Mouse (Mus musculus) stomach, embryonic 16.5 days (tissue): ENCODE results near the gene Sorbs1. TPM values are rescaled to one million over a fixed set of nuclear protein-coding genes. Genes with fewer than 3 reads are reported as not detected.

Experiments
- ATAC-seq: fragments of 200-750 bp; cut with Nextera tagmentation; 2 replicates; pipeline ENCODE4 v1.8.0; 2017; ENCODE audit warnings: moderate number of reproducible peaks, moderate TSS enrichment; ENCODE audit not compliant: insufficient read depth, low FRiP score
- H3K27ac ChIP-seq: fragments of 300-500 bp; sonication (generic); 2 replicates; pipeline ENCODE4 v1.5.1; 2014; ENCODE audit warnings: low read length
- H3K27me3 ChIP-seq: fragments of 300-500 bp; sonication (generic); 2 replicates; pipeline ENCODE4 v1.6.1; 2014; ENCODE audit warnings: low read length, control low read depth, mixed read lengths; ENCODE audit not compliant: control insufficient read depth, insufficient read depth
- H3K36me3 ChIP-seq: fragments of 300-500 bp; sonication (generic); 2 replicates; pipeline ENCODE4 v1.6.1; 2014; ENCODE audit warnings: low read length; ENCODE audit not compliant: control insufficient read depth, insufficient read depth
- H3K4me1 ChIP-seq: fragments of 300-500 bp; sonication (generic); 2 replicates; pipeline ENCODE4 v1.6.1; 2014; ENCODE audit warnings: low read length, control low read depth, mixed read lengths; ENCODE audit not compliant: control insufficient read depth, insufficient read depth
- H3K4me2 ChIP-seq: fragments of 300-500 bp; sonication (generic); 2 replicates; pipeline ENCODE4 v1.6.1; 2014; ENCODE audit warnings: low read depth, low read length, mixed read lengths
- H3K4me3 ChIP-seq: fragments of 300-500 bp; sonication (generic); replicated peaks from 2 replicates; pipeline ENCODE4 v1.5.1; 2014; ENCODE audit warnings: mild to moderate bottlenecking, low read length
- H3K9ac ChIP-seq: fragments of 300-500 bp; sonication (generic); 2 replicates; pipeline ENCODE4 v1.6.1; 2014; ENCODE audit warnings: low read length
- H3K9me3 ChIP-seq: fragments of 300-500 bp; sonication (generic); replicated peaks from 2 replicates; pipeline ENCODE4 v1.6.1; 2016; ENCODE audit warnings: low read length, control low read depth; ENCODE audit not compliant: control insufficient read depth
- WGBS: fragments of 180-500 bp; shearing (Covaris S2); extraction: QIAGEN DNeasy Blood & Tissue Kit; methylation state at CpG from one replicate; pipeline ENCODE4 v1.1.7; 2014; 5-methylcytosine and 5-hydroxymethylcytosine counted together
- polyA plus RNA-seq: library from polyadenylated mRNA; unstranded; fragments of >200 nt; fragmentation: Nextera tagmentation; extraction: Ambion mirVana; gene quantifications from 2 replicates; pipeline ENCODE4 v1.2.1, GENCODE M21; 2015

Gene Sorbs1
- polyA plus RNA-seq, 1 experiment from 2014 or later: 106 TPM

- Histone ChIP-seq H3K9me3 (no peaks in the 10 kb centered on the region), H3K9ac (no peak overlapping the region), H3K4me2 (no peak overlapping the region), H3K27me3 (no peaks in the 10 kb centered on the region), H3K36me3 (no peaks in the 10 kb centered on the region), H3K4me1 (peaks cover 13% of the 10 kb centered on the region), H3K27ac (no peak overlapping the region), H3K4me3 (no peak overlapping the region)
- WGBS: 59% methylated on average over 8 of the region's 8 CpGs
- no peak for ATAC-seq
These were observed 96.3 kb downstream of the Sorbs1 start for GRCm38 (mm10) chr19:40417155-40417821.

DNA sequence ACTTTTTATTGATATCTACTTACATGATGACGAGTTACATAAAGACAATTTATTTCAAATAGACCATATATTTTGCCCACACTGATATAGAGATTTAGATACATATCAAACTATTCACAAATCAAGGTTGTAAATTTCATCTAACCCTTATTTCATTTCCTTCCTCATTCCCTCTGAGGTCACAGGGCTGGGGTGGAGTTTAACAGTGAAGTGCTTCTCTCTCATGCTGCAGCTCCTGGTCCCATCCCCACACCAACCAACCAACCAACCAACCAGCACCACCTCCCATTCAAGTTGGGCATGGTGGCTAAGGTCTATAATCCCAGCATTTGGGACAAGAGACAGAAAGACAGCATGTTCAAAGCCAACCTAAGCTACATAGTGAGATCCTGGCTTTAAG is 97.9 kb downstream of the Sorbs1 start:
- Histone ChIP-seq H3K4me2 (no peak overlapping the region), H3K27me3 (no peaks in the 10 kb centered on the region), H3K4me1 (peaks cover 16% of the 10 kb centered on the region), H3K36me3 (no peaks in the 10 kb centered on the region), H3K27ac (no peak overlapping the region), H3K9ac (no peak overlapping the region), H3K9me3 (no peaks in the 10 kb centered on the region), H3K4me3 (no peak overlapping the region)
- WGBS: 91% methylated on average over 1 of the region's 1 CpGs
- no peak for ATAC-seq

- WGBS: 58% methylated on average over 11 of the region's 11 CpGs
- H3K4me1 ChIP-seq: peaks cover 23% of the 10 kb centered on the region
These were observed 98.6 kb downstream of the Sorbs1 start for GRCm38 (mm10) chr19:40414798-40415475.

GRCm38 (mm10) chr19:40414386-40414785 is 99.2 kb downstream of the Sorbs1 start:
- 63% methylated on average over 6 of the region's 6 CpGs for WGBS
- H3K4me1 ChIP-seq: peaks cover 24% of the 10 kb centered on the region
- ATAC-seq: no peak
- H3K36me3 ChIP-seq: no peaks in the 10 kb centered on the region
- no peaks in the 10 kb centered on the region for H3K9me3 ChIP-seq
- H3K4me3 ChIP-seq: no peak overlapping the region
- H3K27me3 ChIP-seq: no peaks in the 10 kb centered on the region
- no peak overlapping the region for H3K4me2 ChIP-seq
- no peak overlapping the region for H3K9ac ChIP-seq
- H3K27ac ChIP-seq: peak overlapping the region; percentile 76

More at GRCm38 (mm10) chr19:40414798-40415475, 98.6 kb downstream of the Sorbs1 start:
- Histone ChIP-seq H3K36me3 (no peaks in the 10 kb centered on the region), H3K4me2 (no peak overlapping the region), H3K27me3 (no peaks in the 10 kb centered on the region), H3K9ac (no peak overlapping the region), H3K4me3 (no peak overlapping the region), H3K27ac (peak overlapping the region; percentile 76), H3K9me3 (no peaks in the 10 kb centered on the region)
- no peak for ATAC-seq

DNA sequence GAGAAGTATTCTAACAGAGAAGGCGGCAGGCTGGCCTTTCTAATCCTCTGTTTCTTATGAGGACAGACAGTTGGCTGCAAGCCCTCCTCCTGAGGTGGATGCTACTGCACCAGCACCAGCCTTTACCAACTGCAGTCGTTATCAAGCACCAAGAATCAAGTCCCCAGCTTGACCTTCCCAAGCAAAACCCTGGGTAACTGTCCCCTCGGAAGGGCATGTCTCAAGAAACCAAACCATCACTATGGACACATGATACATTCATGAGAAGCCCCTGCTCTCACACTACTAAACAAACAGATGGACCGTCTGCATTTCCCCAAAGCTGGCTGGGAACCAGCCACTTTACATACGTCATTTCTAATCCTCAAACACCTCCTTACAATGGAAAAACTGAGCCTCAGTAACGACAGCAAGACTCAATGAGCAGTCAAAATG is 102.2 kb downstream of the Sorbs1 start:
- Histone ChIP-seq H3K4me3 (no peak overlapping the region), H3K27me3 (no peaks in the 10 kb centered on the region), H3K27ac (peak overlapping the region; percentile 60; the same call in 1 of the 2 replicates), H3K9me3 (no peaks in the 10 kb centered on the region), H3K36me3 (no peaks in the 10 kb centered on the region), H3K4me2 (no peak overlapping the region), H3K4me1 (peaks cover 22% of the 10 kb centered on the region), H3K9ac (no peak overlapping the region)
- no peak for ATAC-seq
- WGBS: 46% methylated on average over 6 of the region's 6 CpGs

GRCm38 (mm10) chr19:40410511-40410910 is 103.1 kb downstream of the Sorbs1 start:
- no peak for ATAC-seq
- Histone ChIP-seq H3K36me3 (no peaks in the 10 kb centered on the region), H3K27ac (peak overlapping the region; percentile 83), H3K4me1 (peaks cover 26% of the 10 kb centered on the region), H3K4me3 (no peak overlapping the region), H3K4me2 (no peak overlapping the region), H3K9ac (no peak overlapping the region), H3K9me3 (no peaks in the 10 kb centered on the region), H3K27me3 (no peaks in the 10 kb centered on the region)
- WGBS: 55% methylated on average over 4 of the region's 4 CpGs

DNA sequence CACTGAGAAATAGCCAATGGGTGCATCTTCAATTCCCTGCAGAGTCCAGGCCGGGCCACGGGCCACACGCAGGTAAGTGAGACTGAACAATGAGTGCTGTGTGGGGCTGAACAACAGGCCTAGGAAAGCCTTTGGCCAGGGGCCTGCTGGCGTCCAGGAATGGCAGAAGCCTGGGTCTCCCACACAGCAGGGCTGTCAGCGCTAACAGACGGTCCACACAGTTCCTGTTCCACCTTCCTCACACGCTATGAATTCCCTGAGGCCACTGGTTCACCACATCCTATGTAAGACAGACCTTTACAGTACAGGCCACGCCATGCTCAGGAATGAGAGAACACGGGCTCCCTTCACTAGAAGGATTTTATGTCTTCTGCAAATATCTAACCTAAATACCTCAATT is 103.5 kb downstream of the Sorbs1 start:
- no peak; the same call in 1 of the 2 replicates for ATAC-seq
- 65% methylated on average over 9 of the region's 9 CpGs for WGBS
- no peaks in the 10 kb centered on the region for H3K27me3 ChIP-seq
- H3K9ac ChIP-seq: 0 out of 2 replicates have a peak overlapping the region, but pooled peaks have one; percentile 42
- peak overlapping the region; percentile 83 for H3K27ac ChIP-seq
- no peak overlapping the region for H3K4me2 ChIP-seq
- peaks cover 30% of the 10 kb centered on the region for H3K4me1 ChIP-seq
- no peaks in the 10 kb centered on the region for H3K9me3 ChIP-seq
- H3K4me3 ChIP-seq: no peak overlapping the region
- H3K36me3 ChIP-seq: no peaks in the 10 kb centered on the region

GRCm38 (mm10) chr19:40409500-40410035 is 104.0 kb downstream of the Sorbs1 start:
- WGBS: 72% methylated on average over 11 of the region's 11 CpGs
- H3K27me3 ChIP-seq: no peaks in the 10 kb centered on the region
- H3K36me3 ChIP-seq: no peaks in the 10 kb centered on the region
- no peak overlapping the region for H3K9ac ChIP-seq
- ATAC-seq: peak; percentile 39; the same call in 1 of the 2 replicates
- no peak overlapping the region for H3K4me2 ChIP-seq
- H3K4me1 ChIP-seq: peaks cover 28% of the 10 kb centered on the region
- H3K9me3 ChIP-seq: no peaks in the 10 kb centered on the region
- no peak overlapping the region for H3K4me3 ChIP-seq
- H3K27ac ChIP-seq: peak overlapping the region; percentile 83

DNA sequence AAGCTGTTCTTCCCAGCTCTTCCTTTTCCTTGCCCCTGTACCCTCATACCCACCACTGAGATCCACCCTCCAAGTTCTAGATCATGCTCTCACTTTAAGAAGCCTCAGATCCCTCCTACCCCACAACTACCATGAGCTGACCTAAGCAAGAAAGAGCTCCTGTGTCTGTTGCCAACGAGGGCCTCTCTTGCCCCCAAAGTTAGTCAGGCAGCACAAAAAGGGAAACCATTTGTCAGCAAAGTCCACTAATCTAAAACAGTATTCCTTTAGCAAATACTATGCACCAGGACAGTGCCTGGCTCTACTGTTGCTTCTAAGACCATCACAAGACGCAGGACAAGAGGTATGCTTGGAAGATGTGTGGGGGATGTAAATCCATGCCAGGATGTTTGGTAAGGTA is 106.4 kb downstream of the Sorbs1 start:
- Histone ChIP-seq H3K27ac (no peak overlapping the region), H3K9ac (no peak overlapping the region), H3K27me3 (no peaks in the 10 kb centered on the region), H3K36me3 (no peaks in the 10 kb centered on the region), H3K4me2 (no peak overlapping the region), H3K4me3 (no peak overlapping the region), H3K9me3 (no peaks in the 10 kb centered on the region), H3K4me1 (peaks cover 25% of the 10 kb centered on the region)
- no peak for ATAC-seq
- WGBS: 79% methylated on average over 2 of the region's 2 CpGs
